Mouse (Mus musculus): ENCODE measurements at regions not wholly inside any gene's neighbourhood (a gene's known extent, or its start where the extent isn't known, plus 50 kb on each side); places are given as distances from the start of the nearest gene placed in this dataset.

DNA sequence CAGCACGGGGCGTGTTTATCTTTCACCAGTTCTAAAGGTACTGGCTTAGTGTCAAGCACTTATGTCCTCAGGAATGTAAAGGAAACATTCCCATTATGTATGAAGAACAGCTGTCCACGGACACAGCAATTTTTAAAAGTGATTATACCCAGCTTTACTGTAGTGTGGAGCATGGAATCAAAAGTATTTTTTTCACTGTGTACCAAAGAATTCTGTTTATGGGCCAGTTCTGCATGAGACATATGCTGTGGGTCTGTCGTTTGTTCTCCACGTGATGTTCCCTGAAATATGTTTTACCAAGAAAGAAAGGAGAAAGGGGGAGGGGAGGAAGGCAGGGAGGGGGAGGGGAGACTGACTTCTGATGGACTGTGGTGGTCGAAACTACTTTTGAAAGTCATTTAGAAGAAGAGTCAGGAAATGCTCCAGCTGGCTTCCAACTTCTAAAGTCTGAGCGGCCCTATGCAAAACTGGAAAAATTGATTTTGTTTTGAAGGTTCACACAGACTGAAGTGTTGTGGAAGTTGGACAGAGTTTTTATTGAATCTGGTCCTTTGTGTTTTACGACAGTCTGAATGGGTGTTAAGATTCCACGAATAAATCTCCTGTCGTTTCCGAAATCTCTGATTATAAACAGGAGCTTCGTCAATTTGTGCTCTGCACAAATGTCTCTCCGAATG, 80.9 kb upstream of the Zeb2 start:
- no peak for DNase-seq (ENCODE audit: low read depth, low spot score)

DNA sequence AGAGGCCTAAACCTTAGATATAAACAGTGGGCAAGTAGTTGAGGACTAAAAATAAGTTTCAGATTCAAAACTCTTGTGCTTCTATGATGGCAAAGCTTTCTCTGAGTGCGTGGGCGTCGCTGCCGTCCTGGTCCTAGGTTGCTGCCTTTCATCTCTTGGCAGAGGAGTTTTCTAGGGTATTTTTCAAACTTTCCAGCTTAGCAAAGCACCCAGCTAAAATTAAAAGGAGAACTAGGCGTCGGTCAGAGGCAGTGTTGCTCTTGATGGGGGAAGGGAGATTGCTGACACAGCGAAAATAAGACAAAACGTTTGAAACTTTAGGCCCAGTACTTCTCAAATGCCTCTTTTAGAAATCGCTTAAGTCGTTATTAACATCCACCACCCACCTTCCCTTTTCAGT, 80.1 kb upstream of the Zeb2 start:
- no peak for DNase-seq (ENCODE audit: low read depth, low spot score)

DNA sequence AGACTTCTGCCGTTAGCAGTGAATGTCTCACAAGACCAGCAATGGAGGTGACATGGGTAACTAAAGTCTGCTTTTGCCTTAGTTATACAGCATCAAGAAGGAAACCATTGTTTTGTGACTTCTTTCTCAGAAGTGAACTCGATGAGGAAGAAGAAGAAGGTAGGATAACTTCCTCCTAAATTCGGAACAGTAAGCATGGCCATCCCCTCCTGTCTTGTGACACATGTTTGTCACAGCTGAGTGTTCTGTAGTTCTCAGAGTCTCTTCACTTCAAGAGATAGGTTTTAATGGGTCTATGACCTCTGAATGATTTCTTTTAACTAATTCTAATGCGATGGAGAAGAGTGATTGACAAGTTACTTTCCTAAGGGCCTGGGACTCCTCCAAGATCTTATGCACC, 79.3 kb upstream of the Zeb2 start:
- DNase-seq (ENCODE audit: low read depth, low spot score) = no peak

DNA sequence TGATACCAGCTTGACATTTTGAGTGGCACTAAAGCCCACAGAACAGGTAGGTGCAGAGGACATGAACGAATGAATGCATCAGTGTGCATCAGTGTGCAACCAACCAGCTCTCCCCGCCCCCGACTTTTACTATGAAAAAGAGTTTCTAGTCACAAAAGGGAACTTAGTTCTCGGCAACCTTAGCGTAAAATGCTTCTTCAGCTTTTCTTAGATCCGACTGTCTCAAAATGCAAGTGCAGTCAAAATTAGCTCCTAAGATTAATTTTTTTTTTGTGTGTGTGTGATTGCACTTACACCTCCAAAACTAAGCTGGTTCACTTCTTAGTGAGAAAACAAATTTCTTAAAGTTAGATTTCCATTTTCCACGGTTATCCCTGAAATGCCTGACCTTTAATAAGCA, 77.1 kb upstream of the Zeb2 start:
- no peak for DNase-seq (ENCODE audit: low read depth, low spot score)

DNA sequence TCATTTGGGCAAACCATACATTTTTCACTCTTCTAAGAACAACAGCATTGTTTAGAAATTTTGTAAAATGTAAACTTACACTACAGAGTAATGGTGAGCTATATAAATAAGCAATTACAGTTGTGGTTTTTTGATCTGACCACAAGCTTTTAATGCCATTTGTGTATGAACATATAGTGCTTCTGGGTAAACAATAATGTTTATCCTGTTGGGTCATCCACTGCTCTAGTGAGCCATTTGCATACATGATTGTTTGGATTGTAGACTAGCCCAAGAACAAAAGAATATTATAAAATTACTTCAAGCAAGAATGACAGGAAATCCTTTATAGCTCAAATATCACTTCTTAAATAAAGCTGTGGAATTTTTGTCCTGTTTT, 68.4 kb upstream of the Zeb2 start:
- DNase-seq (ENCODE audit: low read depth, low spot score) = no peak

DNA sequence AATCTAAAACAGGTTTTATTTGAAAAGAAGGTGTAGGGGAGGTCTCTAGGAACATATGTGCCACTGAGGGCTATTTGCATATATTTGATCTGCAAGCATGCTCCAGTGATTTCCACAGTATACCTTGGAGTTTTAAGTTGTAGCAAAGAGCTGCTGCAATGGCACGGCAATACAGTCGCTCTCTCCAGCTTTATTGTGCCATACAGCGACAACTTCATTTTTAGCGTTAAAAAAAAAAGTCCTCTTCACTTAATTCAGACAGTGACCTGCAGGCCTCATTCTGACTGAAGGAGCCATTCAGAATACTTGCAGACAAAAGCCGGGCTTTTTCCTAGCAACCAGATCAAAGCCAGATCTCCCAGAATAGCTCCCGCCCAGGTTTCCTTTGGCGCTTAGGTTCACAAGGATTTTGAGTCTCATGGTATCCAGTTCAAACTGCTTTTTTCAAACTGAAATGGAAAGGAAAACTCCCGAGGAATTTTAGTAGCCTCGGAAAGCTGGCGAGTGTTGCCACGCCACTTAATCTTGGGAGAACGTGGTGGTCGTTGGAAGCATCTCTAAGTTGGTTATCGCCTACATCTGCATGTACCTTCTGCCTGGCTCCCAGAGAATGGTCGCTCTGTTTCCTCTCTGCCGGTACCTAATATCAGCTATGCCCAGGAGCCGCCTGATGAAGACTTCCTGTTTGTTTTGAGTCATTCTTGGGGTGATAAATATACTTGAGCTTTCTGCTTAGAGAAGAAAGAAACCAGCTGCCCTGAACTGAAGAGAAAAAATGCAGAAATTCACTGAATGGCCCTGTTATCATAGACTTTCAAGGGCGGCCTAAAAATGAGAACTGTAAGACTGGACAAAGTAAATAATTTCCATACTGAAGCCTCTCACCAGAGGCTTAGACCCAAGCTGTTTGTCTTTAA, 67.8 kb upstream of the Zeb2 start:
- DNase-seq (ENCODE audit: low read depth, low spot score) = peak; percentile 28

DNA sequence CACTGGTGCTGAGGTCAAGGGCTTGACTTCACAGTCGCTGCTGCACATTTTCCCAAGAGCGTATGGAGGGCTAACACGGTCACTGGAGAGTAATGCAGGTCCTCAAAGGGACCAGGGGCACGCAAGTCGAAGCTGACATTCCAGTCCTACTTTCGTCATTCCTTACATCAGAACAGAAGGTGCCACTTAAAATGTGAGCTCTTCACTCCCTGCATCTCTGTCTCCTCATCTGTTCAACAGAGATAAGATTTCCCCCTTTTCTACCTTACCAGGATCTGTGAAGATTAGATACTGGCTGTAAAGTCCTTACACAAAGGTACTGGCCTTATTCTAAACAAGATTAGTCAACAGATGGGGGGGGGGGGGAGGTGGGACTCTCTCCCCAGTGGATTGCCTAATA, 67.0 kb upstream of the Zeb2 start:
- DNase-seq (ENCODE audit: low read depth, low spot score) = no peak

DNA sequence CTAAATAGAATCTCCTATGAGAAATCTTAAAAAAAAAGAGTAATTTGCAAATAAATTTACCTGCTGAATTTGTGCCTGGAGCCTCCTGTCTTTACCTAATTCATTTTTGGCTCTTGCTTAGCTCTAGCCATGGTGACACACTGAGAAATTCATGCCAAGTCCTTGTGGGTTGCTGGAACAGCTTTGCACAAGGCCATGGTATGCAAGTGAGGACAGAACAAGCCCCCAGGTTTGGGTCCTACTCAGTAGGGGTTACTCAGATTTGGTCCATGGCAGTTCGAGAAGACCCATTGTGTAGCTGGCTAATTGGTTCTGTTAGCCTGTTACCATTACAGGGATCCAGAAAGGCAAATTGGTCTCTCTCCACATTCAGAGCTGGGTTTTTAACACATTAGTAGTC, 65.7 kb upstream of the Zeb2 start:
- no peak for DNase-seq (ENCODE audit: low read depth, low spot score)

DNA sequence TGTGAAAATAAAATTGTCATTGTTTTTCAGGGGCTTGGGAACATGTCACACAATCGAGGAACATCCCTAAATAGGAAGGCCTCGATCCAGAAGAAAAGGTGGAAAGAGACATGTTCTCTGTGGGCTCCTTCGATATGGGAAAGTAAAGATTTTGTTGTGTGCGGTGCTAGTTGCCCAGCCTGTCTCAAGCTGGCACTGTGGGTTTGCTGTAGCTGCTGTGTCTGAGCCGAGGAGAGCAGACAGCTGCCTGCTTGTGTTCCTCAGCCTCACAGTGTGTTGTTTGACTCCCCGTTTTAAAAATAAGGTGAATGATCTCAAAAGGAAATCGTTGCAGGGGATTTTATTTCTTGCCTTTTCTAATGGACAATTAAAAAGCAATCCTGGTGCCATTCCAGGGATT, 64.4 kb upstream of the Zeb2 start:
- no peak for DNase-seq (ENCODE audit: low read depth, low spot score)

GRCm38 (mm10) chr2:45178849-45179453, 61.8 kb upstream of the Zeb2 start:
- no peak for DNase-seq (ENCODE audit: low read depth, low spot score)

- DNase-seq (ENCODE audit: low read depth, low spot score) = no peak
Measured at GRCm38 (mm10) chr2:45172382-45172781, 55.2 kb upstream of the Zeb2 start.

- DNase-seq (ENCODE audit: low read depth, low spot score) = peak; percentile 11
Measured at GRCm38 (mm10) chr2:45171520-45172173, 54.5 kb upstream of the Zeb2 start.

GRCm38 (mm10) chr2:45170272-45170671, 53.1 kb upstream of the Zeb2 start:
- DNase-seq (ENCODE audit: low read depth, low spot score) = no peak

- DNase-seq (ENCODE audit: low read depth, low spot score) = no peak
Measured at GRCm38 (mm10) chr2:45169429-45170070, 52.4 kb upstream of the Zeb2 start.

DNA sequence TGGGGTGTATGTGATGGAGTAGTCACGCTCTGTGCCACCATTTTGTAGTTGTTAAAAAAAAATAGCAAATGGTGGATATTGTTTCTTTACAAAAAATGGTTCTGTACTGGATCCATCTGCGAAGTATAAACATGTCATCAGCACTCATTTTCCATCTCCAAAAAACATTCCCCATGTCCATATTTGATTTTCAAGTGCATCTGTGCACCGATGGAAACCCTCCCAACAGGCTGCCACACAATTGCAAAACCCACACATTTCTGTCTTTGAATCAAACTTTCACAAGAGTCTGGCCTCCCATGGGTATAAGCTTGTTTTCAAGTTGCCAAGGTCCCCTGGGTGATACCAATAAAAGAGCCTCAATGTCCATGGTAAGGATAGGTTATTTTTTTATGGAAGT, 51.4 kb upstream of the Zeb2 start:
- DNase-seq (ENCODE audit: low read depth, low spot score) = no peak
